Mouse (Mus musculus) MEL (cell line): Measurements from ENCODE around the gene Ppox.

Experiments used
- CTCF ChIP-seq, 3 experiments: IDR thresholded peaks in 2 of 3; conservative IDR thresholded peaks in 1 of 3; 2 replicates each; pipeline ENCODE4 v1.5.1; 2011 to 2012; ENCODE audit warnings: low read length in 3 of 3, low read depth in 2 of 3, mild to moderate bottlenecking in 2 of 3, improper control_type of control experiment in 1 of 3, inconsistent platforms in 1 of 3, mixed read lengths in 1 of 3, moderate library complexity in 1 of 3; ENCODE audit not compliant: control insufficient read depth in 1 of 3, insufficient read depth in 1 of 3, poor library complexity in 1 of 3, severe bottlenecking in 1 of 3
- MAX ChIP-seq: IDR thresholded peaks from 2 replicates; pipeline ENCODE4 v1.6.1; 2011; ENCODE audit warnings: low read length, improper control_type of control experiment
- ZNF384 ChIP-seq: IDR thresholded peaks from 2 replicates; pipeline ENCODE4 v1.6.1; 2012; ENCODE audit warnings: low read depth, mild to moderate bottlenecking, inconsistent platforms, low read length, improper control_type of control experiment

DNA sequence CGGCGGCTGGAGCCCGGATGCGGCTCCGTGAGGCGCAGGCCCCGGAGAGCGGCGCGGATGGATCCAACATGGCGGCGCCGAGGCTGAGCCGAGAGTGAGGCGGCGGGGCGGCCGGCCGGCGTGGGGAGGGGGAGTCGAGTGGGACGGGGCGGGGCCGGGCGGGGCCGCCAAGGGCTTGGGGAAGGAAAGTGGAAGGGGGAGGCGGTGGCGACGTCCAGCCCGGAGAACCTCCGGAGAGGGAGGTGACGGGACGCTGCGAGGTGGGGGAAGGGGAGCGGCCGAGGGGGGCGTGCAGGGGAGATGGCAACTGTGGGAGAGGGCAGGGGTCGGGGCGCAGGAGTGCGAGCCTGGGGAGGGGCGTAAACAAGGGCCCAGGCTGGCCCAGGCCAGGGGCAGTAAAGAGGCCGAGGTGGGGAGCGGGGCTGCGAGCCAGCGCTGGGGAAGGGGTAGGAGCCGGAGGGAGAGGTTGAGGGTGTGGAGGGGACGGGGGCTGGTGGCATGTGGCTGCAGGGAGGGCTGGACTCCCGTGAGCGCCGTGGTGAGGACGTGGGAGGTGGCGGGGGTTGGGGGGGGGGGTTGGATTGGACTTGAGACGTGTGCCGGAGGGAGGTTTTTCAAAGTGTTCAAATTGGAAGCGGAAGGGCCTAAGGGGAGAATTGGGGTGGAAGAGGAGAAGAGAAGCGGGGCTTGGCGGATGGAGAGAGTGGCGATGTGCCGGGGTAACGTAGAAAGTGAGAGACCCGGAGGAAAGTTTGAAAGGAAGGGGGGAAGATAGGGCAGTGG, 48.6 kb upstream of the Ppox start:
- no peak for TF ChIP-seq CTCF (IDR thresholded peaks at IDR 0.05 in 2 of 3, conservative IDR thresholded peaks at IDR 0.05 in 1 of 3; ENCODE audit: control insufficient read depth in 1 of 3, insufficient read depth in 1 of 3, low read depth in 2 of 3, low read length in 3 of 3, poor library complexity in 1 of 3, severe bottlenecking in 1 of 3)
- no peak for TF ChIP-seq MAX
- TF ChIP-seq ZNF384 = no peak
